Mouse (Mus musculus): ENCODE results near the gene Sord. TPM values are rescaled to one million over a fixed set of nuclear protein-coding genes. Genes with fewer than 3 reads are reported as not detected.
A peak's percentile ranks its signal among the peaks of the same experiment; 100 is the strongest.

Gene Sord
- total and polyA plus RNA-seq, 2 experiments from 2014 or later = 19.7 to 21.2 TPM

DNA sequence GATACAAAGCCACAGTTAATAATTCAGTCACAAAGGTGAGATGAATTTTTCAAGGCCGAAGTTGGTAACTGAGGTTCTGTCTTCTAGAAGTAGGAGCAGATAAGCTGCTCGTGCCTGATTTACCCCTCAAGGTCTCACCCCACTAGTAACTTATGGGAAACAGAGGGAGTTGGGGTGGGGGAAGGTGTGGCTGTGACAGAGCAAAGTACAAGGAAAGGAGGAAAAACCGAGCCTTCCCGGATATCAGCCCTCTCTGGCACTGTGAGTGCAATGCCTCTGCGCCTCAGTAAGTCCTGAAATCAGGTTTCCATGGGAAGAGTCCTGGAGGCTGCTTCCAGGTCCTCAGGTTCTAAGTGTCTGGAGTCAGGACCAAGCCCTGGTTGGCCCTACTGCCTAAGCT is 26.2 kb downstream of the Sord start:
- Histone ChIP-seq H3K9ac (no peak overlapping the region), H3K4me3 (ENCODE audit: low read depth, low read length) (no peak overlapping the region), H3K4me1 (ENCODE audit: insufficient read depth) (peaks cover 6% of the 10 kb centered on the region; the same call in 1 of the 2 replicates), H3K4me2 (ENCODE audit: low read depth) (no peak overlapping the region), H3K27me3 (ENCODE audit: insufficient read depth, low read length) (no peaks in the 10 kb centered on the region), H3K9me3 (ENCODE audit: low read length) (no peaks in the 10 kb centered on the region), H3K36me3 (ENCODE audit: insufficient read depth) (peaks cover 6% of the 10 kb centered on the region; the same call in 1 of the 2 replicates), H3K27ac (ENCODE audit: low read depth, low read length) (no peak overlapping the region)
- DNase-seq (no peak), ATAC-seq (no peak)
- TF ChIP-seq CTCF (IDR thresholded peaks at IDR 0.05; ENCODE audit: low read depth) = no peak
- WGBS = 92% methylated on average over 5 of the region's 5 CpGs

DNA sequence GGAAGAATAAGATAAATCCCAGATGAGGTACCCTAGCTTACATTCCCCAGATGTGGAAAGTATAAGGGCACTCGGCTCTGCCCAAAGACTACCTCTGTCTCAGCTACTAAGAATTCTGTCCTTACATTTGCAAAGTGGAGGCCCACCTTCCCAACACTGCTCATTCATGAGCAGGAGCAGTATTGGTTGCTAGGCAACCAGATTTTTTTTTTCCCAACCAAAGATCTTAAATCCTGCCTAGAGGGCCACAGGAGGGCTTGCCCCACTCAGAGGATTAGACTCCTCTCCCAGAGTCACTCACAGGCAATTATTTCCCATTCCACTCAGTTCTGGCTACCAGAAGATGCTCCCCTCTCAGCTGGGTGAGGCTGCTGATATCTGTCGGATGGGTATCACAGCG is 30.1 kb downstream of the Sord start:
- 42% methylated on average over 3 of the region's 3 CpGs for WGBS
- Histone ChIP-seq H3K36me3 (ENCODE audit: insufficient read depth) (0 out of 2 replicates have a peak, but pooled peaks cover 6% of the 10 kb centered on the region), H3K9ac (no peak overlapping the region), H3K27me3 (ENCODE audit: insufficient read depth, low read length) (no peaks in the 10 kb centered on the region), H3K4me3 (ENCODE audit: low read depth, low read length) (no peak overlapping the region), H3K27ac (ENCODE audit: low read depth, low read length) (no peak overlapping the region), H3K4me2 (ENCODE audit: low read depth) (no peak overlapping the region), H3K9me3 (ENCODE audit: low read length) (no peaks in the 10 kb centered on the region), H3K4me1 (ENCODE audit: insufficient read depth) (peaks cover 6% of the 10 kb centered on the region; the same call in 1 of the 2 replicates)
- DNase-seq (peak; percentile 64), ATAC-seq (peak; percentile 77)
- TF ChIP-seq CTCF (IDR thresholded peaks at IDR 0.05; ENCODE audit: low read depth) = no peak

DNA sequence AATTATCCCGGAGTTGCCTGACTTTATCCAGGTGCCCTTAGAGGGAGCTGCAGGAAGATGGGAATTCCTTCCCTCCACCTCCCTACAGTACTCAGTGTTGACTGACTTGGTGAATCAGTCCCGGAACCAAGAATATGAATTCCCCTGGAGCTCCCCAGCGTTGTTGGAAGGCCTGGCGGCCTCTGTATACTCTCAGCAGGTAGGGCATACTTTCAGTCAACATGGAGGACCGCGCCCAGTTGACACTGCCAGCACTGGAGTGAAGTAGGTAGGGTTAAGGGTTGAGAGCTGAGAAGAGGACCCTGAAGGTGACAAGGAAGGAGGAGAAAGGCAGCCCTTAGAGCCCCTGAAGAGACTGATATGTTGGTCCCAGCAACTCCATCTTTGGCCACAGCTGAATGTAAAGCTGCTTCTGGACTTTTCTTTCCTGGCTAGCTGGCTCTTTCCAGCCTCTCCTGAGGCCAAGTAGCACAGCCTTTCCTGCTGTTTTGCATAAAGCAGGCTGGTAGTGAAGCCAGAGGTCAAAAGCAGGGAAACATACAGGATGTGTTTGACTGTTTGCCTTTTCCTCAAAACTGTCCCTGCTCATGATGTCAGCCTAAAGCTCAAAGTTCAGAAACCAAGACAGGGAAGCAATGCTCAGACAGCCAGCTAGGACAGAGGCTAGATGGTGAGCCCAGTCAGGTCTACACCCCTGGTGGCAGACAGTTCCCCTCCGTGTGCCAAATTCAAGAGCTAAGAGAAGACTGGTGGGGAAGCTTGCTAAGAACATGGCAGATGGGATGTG is 32.1 kb downstream of the Sord start:
- Histone ChIP-seq H3K9ac (no peak overlapping the region), H3K4me1 (ENCODE audit: insufficient read depth) (peaks cover 6% of the 10 kb centered on the region; the same call in 1 of the 2 replicates), H3K27ac (ENCODE audit: low read depth, low read length) (no peak overlapping the region), H3K4me3 (ENCODE audit: low read depth, low read length) (no peak overlapping the region), H3K27me3 (ENCODE audit: insufficient read depth, low read length) (no peaks in the 10 kb centered on the region), H3K36me3 (ENCODE audit: insufficient read depth) (0 out of 2 replicates have a peak, but pooled peaks cover under 1% of the 10 kb centered on the region), H3K4me2 (ENCODE audit: low read depth) (no peak overlapping the region), H3K9me3 (ENCODE audit: low read length) (no peaks in the 10 kb centered on the region)
- no peak for DNase-seq
- TF ChIP-seq CTCF (IDR thresholded peaks at IDR 0.05; ENCODE audit: low read depth) = no peak
- ATAC-seq = no peak
- 90% methylated on average over 7 of the region's 7 CpGs for WGBS

DNA sequence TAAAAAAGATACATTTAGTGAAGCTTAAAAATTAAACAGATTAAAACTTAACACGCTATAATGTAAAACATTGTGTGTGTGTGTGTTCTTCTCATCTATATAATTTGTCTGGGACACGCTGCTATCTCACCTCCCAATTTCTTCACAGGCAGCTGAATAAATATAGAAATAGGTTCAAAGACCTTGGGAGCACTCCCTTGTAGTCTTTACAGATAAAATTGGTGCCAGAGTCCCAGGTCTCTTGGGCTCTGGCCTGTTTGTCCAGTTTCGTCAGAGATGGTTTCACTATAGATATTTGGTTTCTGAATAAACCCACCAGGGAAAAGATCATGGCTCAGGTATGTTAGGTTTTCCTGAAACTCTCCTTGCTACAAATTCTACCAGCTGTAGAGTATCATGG is 44.2 kb downstream of the Sord start:
- Histone ChIP-seq H3K9ac (no peak overlapping the region), H3K27me3 (ENCODE audit: insufficient read depth, low read length) (no peaks in the 10 kb centered on the region), H3K27ac (ENCODE audit: low read depth, low read length) (no peak overlapping the region), H3K4me3 (ENCODE audit: low read depth, low read length) (no peak overlapping the region), H3K4me2 (ENCODE audit: low read depth) (no peak overlapping the region), H3K4me1 (ENCODE audit: insufficient read depth) (no peaks in the 10 kb centered on the region), H3K36me3 (ENCODE audit: insufficient read depth) (no peaks in the 10 kb centered on the region), H3K9me3 (ENCODE audit: low read length) (no peaks in the 10 kb centered on the region)
- no peak for TF ChIP-seq CTCF (IDR thresholded peaks at IDR 0.05; ENCODE audit: low read depth)
- WGBS = 92% methylated on average over 3 of the region's 3 CpGs
- no peak for ATAC-seq
- no peak for DNase-seq

DNA sequence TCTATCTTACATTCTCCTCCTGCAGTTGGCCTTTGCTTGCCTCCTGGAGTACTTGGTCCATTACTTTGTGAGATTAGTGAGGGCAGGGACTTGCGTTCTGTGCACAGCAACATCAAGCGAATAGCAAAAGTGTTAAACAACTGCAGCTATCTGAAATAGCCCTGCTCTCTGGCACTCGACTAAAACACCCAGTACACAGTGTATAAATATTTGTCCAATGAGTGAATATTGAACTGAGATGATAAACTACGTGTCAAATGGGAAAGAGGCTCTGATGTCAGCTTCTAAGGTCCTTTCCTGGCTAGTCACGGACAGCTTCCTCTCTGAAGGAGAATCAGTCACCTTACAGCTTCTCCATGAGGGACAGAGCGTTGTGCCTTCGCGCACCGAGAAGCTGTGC is 49.5 kb downstream of the Sord start:
- no peak overlapping the region for H3K9ac ChIP-seq
- H3K27me3 ChIP-seq (ENCODE audit: insufficient read depth, low read length) = no peaks in the 10 kb centered on the region
- ATAC-seq (no peak), DNase-seq (no peak)
- no peak for TF ChIP-seq CTCF (IDR thresholded peaks at IDR 0.05; ENCODE audit: low read depth)
- no peak overlapping the region for H3K4me3 ChIP-seq (ENCODE audit: low read depth, low read length)
- no peak overlapping the region for H3K4me2 ChIP-seq (ENCODE audit: low read depth)
- no peak overlapping the region for H3K27ac ChIP-seq (ENCODE audit: low read depth, low read length)
- no peaks in the 10 kb centered on the region for H3K36me3 ChIP-seq (ENCODE audit: insufficient read depth)
- no peaks in the 10 kb centered on the region for H3K4me1 ChIP-seq (ENCODE audit: insufficient read depth)
- WGBS = 88% methylated on average over 9 of the region's 9 CpGs
- no peaks in the 10 kb centered on the region for H3K9me3 ChIP-seq (ENCODE audit: low read length)

DNA sequence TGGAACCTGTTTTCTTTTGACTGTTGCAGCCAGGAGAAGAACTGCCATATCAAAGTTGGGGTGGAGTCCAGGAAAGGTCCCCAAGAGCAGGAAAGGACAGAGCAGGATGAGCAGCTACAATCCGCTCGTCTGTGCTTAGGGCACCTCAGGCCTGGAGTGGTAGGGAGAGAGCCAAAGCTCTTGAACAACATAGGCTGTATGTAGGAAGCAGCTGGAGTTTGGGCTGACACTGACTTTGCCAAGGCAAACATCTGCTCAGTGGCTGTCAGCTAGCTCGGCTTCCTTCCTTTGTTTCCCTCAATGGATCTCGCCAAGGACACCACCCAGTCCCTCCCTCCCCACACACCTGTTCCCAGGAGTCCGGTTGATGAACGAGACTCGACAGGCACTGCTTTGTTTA is 51.6 kb downstream of the Sord start:
- Histone ChIP-seq H3K36me3 (ENCODE audit: insufficient read depth) (no peaks in the 10 kb centered on the region), H3K4me3 (ENCODE audit: low read depth, low read length) (no peak overlapping the region), H3K9me3 (ENCODE audit: low read length) (no peaks in the 10 kb centered on the region), H3K27me3 (ENCODE audit: insufficient read depth, low read length) (no peaks in the 10 kb centered on the region), H3K4me1 (ENCODE audit: insufficient read depth) (no peaks in the 10 kb centered on the region), H3K4me2 (ENCODE audit: low read depth) (no peak overlapping the region), H3K27ac (ENCODE audit: low read depth, low read length) (no peak overlapping the region), H3K9ac (no peak overlapping the region)
- TF ChIP-seq CTCF (IDR thresholded peaks at IDR 0.05; ENCODE audit: low read depth) = no peak
- WGBS = 65% methylated on average over 7 of the region's 7 CpGs
- ATAC-seq = no peak
- DNase-seq = no peak

DNA sequence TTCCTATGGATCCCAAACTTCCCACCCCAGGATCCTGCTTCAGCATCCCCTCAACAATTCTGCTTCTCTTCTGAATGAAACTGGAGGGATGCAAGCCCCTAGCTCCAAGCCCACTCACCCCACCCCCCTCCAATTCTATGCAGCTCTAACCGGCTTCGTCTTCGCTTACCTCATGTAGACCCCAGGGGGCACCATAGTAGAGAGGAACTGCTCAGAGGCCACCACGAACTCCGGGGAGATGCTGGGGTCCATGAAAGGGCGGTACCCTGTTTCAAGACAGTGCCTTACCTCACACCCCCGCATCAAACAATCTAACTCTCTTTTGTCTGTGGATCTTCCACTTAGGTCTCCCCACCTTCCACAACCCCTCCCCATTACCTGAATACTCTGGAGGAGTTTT is 60.4 kb downstream of the Sord start:
- peak; percentile 28; the same call in 1 of the 2 replicates for TF ChIP-seq CTCF (IDR thresholded peaks at IDR 0.05; ENCODE audit: low read depth)
- Histone ChIP-seq H3K4me1 (ENCODE audit: insufficient read depth) (peaks cover 10% of the 10 kb centered on the region; the same call in 1 of the 2 replicates), H3K36me3 (ENCODE audit: insufficient read depth) (no peaks in the 10 kb centered on the region), H3K4me2 (ENCODE audit: low read depth) (no peak overlapping the region), H3K27ac (ENCODE audit: low read depth, low read length) (no peak overlapping the region), H3K4me3 (ENCODE audit: low read depth, low read length) (no peak overlapping the region), H3K27me3 (ENCODE audit: insufficient read depth, low read length) (peaks cover 41% of the 10 kb centered on the region), H3K9me3 (ENCODE audit: low read length) (no peaks in the 10 kb centered on the region), H3K9ac (no peak overlapping the region)
- no peak for DNase-seq
- ATAC-seq = 0 out of 2 replicates have a peak, but pooled peaks have one; percentile 29
- WGBS = 6% methylated on average over 7 of the region's 7 CpGs

Measured in forebrain, postnatal 0 days (tissue).